Mouse (Mus musculus) mature B cell (primary cell): ENCODE data around the gene Bicd1.

ENCODE experiments used
- in situ Hi-C: fragments of 300-500 bp; cut with MboI; formaldehyde crosslinking; loops from 2 replicates; pipeline ENCODE4 v1.14.3; 2019

Bicd1 gene

DNA sequence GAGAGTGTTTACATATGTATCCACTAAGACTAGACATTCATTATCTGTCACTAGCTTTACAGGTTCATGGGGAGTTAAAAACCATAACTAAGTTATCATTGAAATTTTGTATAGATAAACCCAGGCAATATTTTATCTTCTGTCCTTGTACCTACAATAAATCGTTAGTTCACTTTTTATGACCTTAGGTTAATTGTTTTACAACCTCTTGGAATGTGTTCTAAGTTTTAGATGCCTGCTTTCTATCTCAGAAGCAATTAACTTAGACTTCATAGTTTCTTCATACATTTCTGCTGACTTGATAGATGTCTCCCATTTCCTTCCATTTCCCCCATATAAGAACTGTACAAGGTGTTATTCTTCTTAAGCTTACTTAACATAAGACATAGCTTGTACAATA is 158.5 kb downstream of the Bicd1 start:
- in situ Hi-C loops = no loop called here

DNA sequence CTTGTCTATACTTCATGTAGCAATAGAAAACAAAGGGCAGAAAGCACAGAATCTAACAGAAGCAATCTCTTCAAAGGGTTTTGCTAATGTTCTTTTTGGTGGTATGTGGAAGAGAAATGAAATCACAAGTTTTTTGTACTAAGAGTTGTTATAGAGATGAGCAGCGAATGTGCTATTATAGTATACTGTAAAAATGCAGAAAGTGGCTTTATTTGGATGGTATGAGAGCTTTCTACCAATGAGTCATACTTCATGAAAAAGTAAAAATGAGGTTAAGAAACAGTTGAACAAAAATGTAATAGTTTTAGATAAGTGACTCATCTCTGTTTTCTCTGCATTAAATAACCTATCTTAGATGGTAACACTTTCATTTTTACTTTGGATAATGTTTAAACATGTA is 165.6 kb downstream of the Bicd1 start:
- in situ Hi-C loops = no loop called here

DNA sequence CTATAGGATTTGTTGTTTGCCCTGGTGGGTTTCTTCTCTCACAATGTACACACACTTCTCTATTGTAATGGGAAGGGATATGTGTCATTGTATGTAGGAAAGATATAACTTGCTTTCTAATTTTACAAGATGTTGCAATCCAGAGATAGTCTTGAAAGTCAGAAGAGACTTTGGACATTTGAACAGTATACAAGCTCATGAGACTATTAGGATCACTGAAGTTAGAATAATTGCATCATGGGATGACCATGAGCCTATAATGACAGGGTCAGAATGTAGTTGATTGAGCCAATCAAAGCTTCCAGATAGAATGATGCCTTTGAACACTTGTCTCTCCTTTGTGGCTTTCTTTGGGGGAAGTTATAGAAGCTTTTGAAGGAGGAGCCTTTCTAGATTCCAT is 171.4 kb downstream of the Bicd1 start:
- in situ Hi-C loops = no loop called here

DNA sequence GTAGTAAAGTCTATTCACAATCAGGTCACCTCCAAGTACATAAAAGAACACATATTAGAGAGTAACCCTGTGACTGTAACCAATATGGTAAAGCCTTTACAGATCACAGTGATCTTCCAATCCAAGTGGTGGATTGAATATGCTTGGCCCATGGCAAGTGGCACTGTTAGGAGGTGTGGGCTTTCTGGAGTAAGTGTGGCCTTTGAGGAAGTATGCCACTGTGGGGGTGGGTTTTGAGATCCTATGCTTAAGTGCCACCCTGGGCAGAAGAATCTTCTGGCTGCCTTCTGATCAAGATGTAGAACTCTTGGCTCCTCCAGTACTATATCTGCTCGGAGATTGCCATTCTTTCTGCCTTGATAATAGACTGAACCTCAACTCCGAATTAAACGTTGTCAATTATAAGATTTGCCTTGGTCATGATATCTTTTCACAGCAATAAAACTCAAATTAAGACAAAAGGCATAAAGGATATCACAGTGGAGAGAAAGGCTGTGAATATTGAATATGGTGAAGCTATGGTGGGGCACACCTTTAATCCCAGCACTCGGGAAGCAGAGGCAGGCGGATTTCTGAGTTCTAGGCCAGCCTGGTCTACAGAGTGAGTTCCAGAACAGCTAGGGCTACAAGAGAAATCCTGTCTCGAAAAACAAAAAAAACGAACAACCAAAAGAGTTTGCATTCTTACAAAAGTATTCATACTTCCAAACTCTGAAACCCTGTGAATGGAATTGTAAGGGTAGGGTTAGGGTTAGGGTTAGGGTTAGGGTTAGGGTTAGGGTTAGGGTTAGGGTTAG is 177.2 kb downstream of the Bicd1 start:
- in situ Hi-C loops = no loop called here
